Comparison of ENCODE assay signal across 7 mouse cellular contexts in the genomic region with DNA sequence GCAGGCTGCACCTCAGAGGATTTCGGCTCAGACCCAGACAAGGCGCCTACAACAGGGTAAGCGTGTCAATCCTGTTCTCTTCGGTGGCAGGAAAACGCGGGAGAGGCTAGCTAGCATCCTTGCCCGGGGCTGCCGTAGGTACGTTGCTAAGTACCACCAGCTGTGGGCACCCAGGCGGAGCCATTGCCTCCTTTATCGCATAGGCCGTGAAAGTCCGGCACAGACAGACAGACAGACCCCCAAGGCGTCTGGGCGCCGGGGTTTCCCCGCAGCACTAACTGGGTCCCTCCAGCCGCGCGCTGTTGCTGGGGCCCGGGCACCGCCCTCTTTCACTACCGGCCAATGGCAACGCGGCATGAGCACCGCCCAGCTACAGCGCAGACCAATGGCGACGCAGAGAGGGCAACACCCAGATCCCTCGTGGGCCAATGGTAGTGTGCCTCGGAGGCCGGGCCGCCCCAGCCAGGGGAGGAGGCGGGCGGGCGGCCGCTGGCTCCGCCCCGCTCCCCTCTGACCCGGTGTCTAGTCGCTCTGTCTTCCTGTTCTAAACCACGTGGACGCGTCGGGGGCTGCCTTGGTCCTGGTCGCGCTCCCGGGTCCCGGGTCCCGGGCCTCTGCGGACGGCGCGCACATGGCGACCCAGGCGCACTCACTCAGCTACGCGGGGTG. TPM values are rescaled to one million over a fixed set of nuclear protein-coding genes. Genes with fewer than 3 reads are reported as not detected.
DNase-seq lines count a peak whose midpoint lies in the region; ATAC-seq lines count a peak whose summit lies in the region.

A gene (plus strand): TSS at position 502 of the 669 bp plus-strand sequence.

- no peaks in the 10 kb centered on the region for H3K4me1 ChIP-seq in embryonic facial prominence, embryonic 11.5 days (ENCODE audit: control insufficient read depth, insufficient read depth, low read length)
- H3K4me1 ChIP-seq in limb, embryonic 11.5 days (ENCODE audit: control insufficient read depth, insufficient read depth, low read length) = 0 out of 2 replicates have a peak, but pooled peaks cover 5% of the 10 kb centered on the region
- peaks cover 11% of the 10 kb centered on the region for H3K4me1 ChIP-seq in midbrain, embryonic 14.5 days (ENCODE audit: control insufficient read depth, insufficient read depth, low read length)

- peak within 1 kb of the TSS; percentile 41; the same call in 1 of the 2 replicates for H3K27ac ChIP-seq in embryonic facial prominence, embryonic 11.5 days (replicated peaks; ENCODE audit: low read depth, low read length)
- peak within 1 kb of the TSS; percentile 56; the same call in 1 of the 2 replicates for H3K27ac ChIP-seq in limb, embryonic 11.5 days (replicated peaks; ENCODE audit: low read depth, low read length)
- peak within 1 kb of the TSS; percentile 63 for H3K27ac ChIP-seq in midbrain, embryonic 14.5 days (replicated peaks; ENCODE audit: low read depth, low read length)

- ATAC-seq in embryonic facial prominence, embryonic 11.5 days (replicated peaks; ENCODE audit: insufficient number of reproducible peaks, low FRiP score, low TSS enrichment, low read depth) = peak; percentile 100
- peak; percentile 100 for ATAC-seq in limb, embryonic 11.5 days (ENCODE audit: insufficient number of reproducible peaks, low FRiP score, low TSS enrichment, low read depth)
- ATAC-seq in midbrain, embryonic 14.5 days (ENCODE audit: low FRiP score, low TSS enrichment) = peak; percentile 100

- DNase-seq in adrenal gland, postnatal 14 days = peak; percentile 97
- peak; percentile 98 for DNase-seq in embryonic facial prominence, embryonic 11.5 days (ENCODE audit: low spot score)
- DNase-seq in heart, adult 11 months = peak; percentile 100
- peak; percentile 93 for DNase-seq in kidney, adult 18-20 months
- peak; percentile 96 for DNase-seq in limb, embryonic 11.5 days (ENCODE audit: low spot score)
- peak; percentile 98 for DNase-seq in midbrain, embryonic 14.5 days
- DNase-seq in spleen, adult 18-20 months = peak; percentile 87 to 88

- H3K27me3 ChIP-seq in embryonic facial prominence, embryonic 11.5 days (ENCODE audit: control insufficient read depth, insufficient read depth, low read length) = no peaks in the 10 kb centered on the region
- H3K27me3 ChIP-seq in limb, embryonic 11.5 days (ENCODE audit: control insufficient read depth, insufficient read depth, low read length) = no peaks in the 10 kb centered on the region
- H3K27me3 ChIP-seq in midbrain, embryonic 14.5 days (ENCODE audit: control insufficient read depth, insufficient read depth, low read length) = no peaks in the 10 kb centered on the region

- peak within 1 kb of the TSS; percentile 73 for H3K4me2 ChIP-seq in embryonic facial prominence, embryonic 11.5 days (ENCODE audit: low read depth, low read length)
- H3K4me2 ChIP-seq in limb, embryonic 11.5 days (ENCODE audit: low read depth, severe bottlenecking) = peak within 1 kb of the TSS; percentile 72
- H3K4me2 ChIP-seq in midbrain, embryonic 14.5 days (ENCODE audit: low read length) = peak within 1 kb of the TSS; percentile 90

- H3K9me3 ChIP-seq in embryonic facial prominence, embryonic 11.5 days (replicated peaks; ENCODE audit: control insufficient read depth, low read length) = no peaks in the 10 kb centered on the region
- no peaks in the 10 kb centered on the region for H3K9me3 ChIP-seq in limb, embryonic 11.5 days (ENCODE audit: control insufficient read depth, low read length)
- no peaks in the 10 kb centered on the region for H3K9me3 ChIP-seq in midbrain, embryonic 14.5 days (ENCODE audit: control insufficient read depth, low read length)

- peak within 1 kb of the TSS; percentile 75 for H3K9ac ChIP-seq in embryonic facial prominence, embryonic 11.5 days (replicated peaks; ENCODE audit: low read length)
- peak within 1 kb of the TSS; percentile 76 for H3K9ac ChIP-seq in limb, embryonic 11.5 days (ENCODE audit: low read length)
- peak within 1 kb of the TSS; percentile 61 for H3K9ac ChIP-seq in midbrain, embryonic 14.5 days (replicated peaks; ENCODE audit: low read length)

- peak within 1 kb of the TSS; percentile 95 for H3K4me3 ChIP-seq in embryonic facial prominence, embryonic 11.5 days (ENCODE audit: low read depth, low read length)
- peak within 1 kb of the TSS; percentile 86 for H3K4me3 ChIP-seq in limb, embryonic 11.5 days (ENCODE audit: low read depth, low read length)
- H3K4me3 ChIP-seq in midbrain, embryonic 14.5 days (replicated peaks; ENCODE audit: low read depth, low read length) = peak within 1 kb of the TSS; percentile 95

- H3K36me3 ChIP-seq in embryonic facial prominence, embryonic 11.5 days (replicated peaks; ENCODE audit: control insufficient read depth, insufficient read depth, low read depth, low read length) = no peaks in the 10 kb centered on the region
- H3K36me3 ChIP-seq in limb, embryonic 11.5 days (ENCODE audit: control insufficient read depth, insufficient read depth, low read length) = peaks cover 5% of the 10 kb centered on the region; the same call in 1 of the 2 replicates
- no peaks in the 10 kb centered on the region for H3K36me3 ChIP-seq in midbrain, embryonic 14.5 days (ENCODE audit: control insufficient read depth, insufficient read depth, low read length)

- under 1% methylated on average over 55 of the region's 58 CpGs for WGBS in embryonic facial prominence, embryonic 11.5 days
- WGBS in limb, embryonic 11.5 days = under 1% methylated on average over 53 of the region's 58 CpGs
- WGBS in midbrain, embryonic 14.5 days = under 1% methylated on average over 58 of the region's 58 CpGs

RNA-seq across cellular contexts. Expression of the gene that starts here (rescaled TPM):
- 36.1 and 39.4 TPM in 2 replicates for total RNA-seq in adrenal gland, postnatal 14 days (2021)
- 71.5 and 73.3 TPM in 2 replicates for polyA plus RNA-seq in embryonic facial prominence, embryonic 11.5 days (2014; fragmentation: Nextera tagmentation; extraction: Ambion mirVana)
- polyA plus RNA-seq in limb, embryonic 11.5 days (2014; fragmentation: Nextera tagmentation; extraction: Ambion mirVana) = 68.3 and 73.4 TPM in 2 replicates
- 28.4 and 33.2 TPM in 2 replicates for polyA plus RNA-seq in midbrain, embryonic 14.5 days (2014; fragmentation: Nextera tagmentation; extraction: Ambion mirVana)

Comparison
In these comparisons a context has a peak if more than half of its experiments do, and no peak if none do; other contexts are left out.
1. Peak in every context shown above with its lines: DNase-seq, ATAC-seq, H3K4me3 ChIP-seq and H3K27ac ChIP-seq.